Mouse (Mus musculus): ENCODE measurements around the gene Hamp2.
A peak's percentile ranks its signal among the peaks of the same experiment; 100 is the strongest.
"Not testable (repeated sequence)": the region's sequence is repeated elsewhere in the genome, so short reads cannot be mapped to it uniquely, and the experiment has no call there.

Gene Hamp2

GRCm38 (mm10) chr7:30924581-30924980, at the start of gene Hamp2:
Gene Hamp2, minus strand, starts transcription at chr7:30924681.
- not testable (repeated sequence) for DNase-seq (ENCODE audit: low read depth, low spot score)

GRCm38 (mm10) chr7:30973501-30974289, 49.2 kb upstream of the Hamp2 start, which contains the start of gene Fam187b:
Gene Fam187b, plus strand, starts transcription at chr7:30973790.
- DNase-seq (ENCODE audit: low read depth, low spot score) = peak; percentile 79

DNA sequence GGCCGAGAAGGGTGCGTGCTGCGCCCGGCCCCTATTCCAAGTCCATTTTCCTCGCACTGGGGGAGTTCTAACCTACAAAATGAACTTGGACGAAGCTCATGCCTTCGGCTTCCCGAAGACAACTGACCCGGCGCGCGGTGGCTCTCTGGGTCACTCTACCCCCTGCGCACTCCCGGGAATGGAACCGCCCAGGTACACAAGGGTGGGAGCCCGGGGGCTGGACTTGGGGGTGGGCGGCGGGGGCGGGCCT, 48.7 kb upstream of the Hamp2 start, which contains the start of gene Lsr:
TSS of gene Lsr (minus strand) at position 214 of the 250 bp plus-strand sequence.
- DNase-seq (ENCODE audit: low read depth, low spot score) = no peak

- no peak for DNase-seq (ENCODE audit: low read depth, low spot score)
These were observed 48.2 kb upstream of the Hamp2 start for GRCm38 (mm10) chr7:30972426-30973250.

GRCm38 (mm10) chr7:30971901-30972300, 47.4 kb upstream of the Hamp2 start:
- DNase-seq (ENCODE audit: low read depth, low spot score) = no peak

GRCm38 (mm10) chr7:30969174-30969573, 44.7 kb upstream of the Hamp2 start:
- DNase-seq (ENCODE audit: low read depth, low spot score) = no peak

GRCm38 (mm10) chr7:30968611-30969010, 44.1 kb upstream of the Hamp2 start:
- DNase-seq (ENCODE audit: low read depth, low spot score) = no peak

DNA sequence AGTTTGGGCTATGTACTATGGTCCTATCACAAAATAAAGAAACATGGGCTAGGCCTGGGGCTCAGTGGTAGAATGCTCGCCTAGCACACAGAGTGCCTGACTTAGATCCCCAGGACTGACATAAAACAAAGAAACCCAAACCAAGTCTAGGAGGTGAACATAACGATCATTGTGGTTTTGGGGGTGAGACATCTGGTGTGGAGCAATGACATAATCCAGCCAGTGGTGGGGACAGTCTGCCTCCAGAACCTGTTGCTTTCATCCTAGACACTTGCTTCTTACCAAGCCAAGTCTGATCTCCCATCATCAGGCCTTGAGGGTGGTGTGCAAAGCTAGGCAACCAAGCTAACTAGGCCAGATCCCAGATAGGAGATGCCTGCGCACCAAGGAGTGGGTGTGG, 42.2 kb upstream of the Hamp2 start:
- DNase-seq (ENCODE audit: low read depth, low spot score) = no peak

DNA sequence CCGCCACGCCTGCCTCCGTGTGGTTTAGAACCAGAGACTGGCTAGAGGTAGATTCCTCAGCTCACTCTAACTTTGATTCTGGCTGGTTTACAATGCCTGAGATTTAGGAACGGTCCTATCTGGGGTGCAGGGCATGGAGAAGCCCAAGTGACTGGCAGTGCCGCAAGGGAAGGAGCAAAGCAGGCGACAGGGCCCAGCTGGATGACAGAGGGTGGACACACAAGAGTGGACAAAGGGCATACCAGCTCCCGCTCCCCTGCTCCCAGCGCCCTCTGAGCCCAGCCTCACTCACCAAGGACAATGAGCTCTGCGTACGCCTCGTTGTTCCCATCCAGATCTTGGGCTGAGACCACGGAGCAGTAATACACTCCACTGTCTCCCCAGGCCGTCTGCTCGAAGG, 41.2 kb upstream of the Hamp2 start:
- no peak for DNase-seq (ENCODE audit: low read depth, low spot score)

DNA sequence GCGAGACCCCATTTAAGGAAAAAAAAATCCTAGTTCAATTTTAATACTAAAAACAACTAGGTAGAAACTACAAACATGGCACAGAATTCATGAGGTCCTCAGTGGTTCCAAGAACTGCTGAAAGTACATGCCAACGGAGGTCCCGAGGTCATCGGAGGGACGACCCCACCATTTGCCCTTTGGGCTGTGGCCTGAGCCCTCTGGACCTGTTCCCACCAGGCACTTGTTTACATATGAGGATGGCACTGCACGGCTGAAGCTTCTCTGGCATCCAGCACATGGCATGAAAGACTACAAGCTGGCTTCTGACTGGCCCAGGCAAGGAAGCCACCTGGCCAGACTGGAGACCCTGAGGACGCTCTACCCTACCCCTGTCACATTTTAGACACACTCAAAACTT, 39.9 kb upstream of the Hamp2 start:
- DNase-seq (ENCODE audit: low read depth, low spot score) = no peak

- DNase-seq (ENCODE audit: low read depth, low spot score) = no peak
These were observed 38.4 kb upstream of the Hamp2 start for GRCm38 (mm10) chr7:30962862-30963261.

- DNase-seq (ENCODE audit: low read depth, low spot score) = no peak
These were observed 35.4 kb upstream of the Hamp2 start for GRCm38 (mm10) chr7:30959786-30960349.

DNA sequence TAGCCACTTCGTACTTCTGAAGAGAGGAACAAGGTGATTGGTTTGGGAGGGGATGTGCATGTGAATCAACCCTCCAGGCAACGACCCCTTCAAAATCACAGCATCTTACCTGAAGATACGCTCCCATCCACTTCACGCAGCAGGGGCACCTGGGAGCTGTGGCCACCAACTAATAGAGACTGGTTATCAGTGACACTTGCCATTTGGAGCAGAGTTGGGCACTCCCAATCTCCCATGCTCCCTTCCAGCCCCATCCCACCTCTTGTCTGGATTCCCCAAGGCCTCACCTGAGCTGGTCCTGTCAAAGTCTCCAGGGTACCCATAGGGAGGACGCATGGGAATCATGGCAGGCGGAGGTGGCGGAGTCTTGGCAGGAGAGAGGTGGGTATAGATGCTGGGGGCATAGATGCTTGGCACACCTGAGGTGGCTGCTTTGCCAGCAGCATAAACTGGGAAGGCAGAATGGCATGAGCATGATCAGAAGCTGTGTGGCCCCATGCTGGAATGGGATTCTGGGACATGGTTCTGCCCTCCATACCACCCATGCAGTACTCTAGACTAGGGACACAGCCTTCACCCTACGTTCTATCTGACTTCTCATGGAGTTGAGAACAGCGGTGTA, 34.5 kb upstream of the Hamp2 start:
- DNase-seq (ENCODE audit: low read depth, low spot score) = no peak

- no peak for DNase-seq (ENCODE audit: low read depth, low spot score)
These were observed 33.8 kb upstream of the Hamp2 start for GRCm38 (mm10) chr7:30958109-30958865.

GRCm38 (mm10) chr7:30957367-30957783, 32.9 kb upstream of the Hamp2 start:
- DNase-seq (ENCODE audit: low read depth, low spot score) = peak; percentile 74

DNA sequence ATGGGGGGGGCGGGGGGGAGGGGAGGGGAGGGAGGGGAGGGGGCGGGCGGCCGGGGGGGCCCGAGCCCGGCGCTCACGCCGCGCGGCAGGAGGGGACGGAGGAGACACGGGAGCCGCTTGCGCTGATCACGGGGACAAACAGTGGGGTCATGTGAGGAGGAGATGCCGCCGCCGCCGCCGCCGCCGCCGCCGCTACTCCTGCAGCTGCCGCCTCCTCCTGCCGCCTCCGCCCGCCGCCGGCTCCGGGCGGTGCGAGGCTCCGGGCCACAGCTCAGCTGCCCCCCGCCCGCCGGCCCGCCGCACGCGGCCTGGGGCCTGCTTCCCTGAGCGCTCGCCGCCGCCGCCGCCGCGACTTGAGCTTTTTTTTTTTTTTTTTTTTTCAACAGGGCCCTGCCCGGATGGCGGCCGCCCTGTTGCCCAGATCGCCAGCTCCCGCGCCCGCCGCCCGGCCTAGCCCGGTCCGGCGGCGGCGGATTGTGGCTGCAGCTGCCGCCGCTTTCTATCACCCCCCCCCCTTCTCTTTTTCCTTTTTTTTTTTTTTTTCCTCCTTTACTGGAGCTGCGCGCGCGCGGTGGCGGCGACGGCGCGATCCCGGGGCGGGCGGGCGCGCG, 32.4 kb upstream of the Hamp2 start, which contains the start of gene Usf2:
TSS of gene Usf2 (minus strand) at position 48 of the 611 bp plus-strand sequence.
- DNase-seq (ENCODE audit: low read depth, low spot score) = peak; percentile 62

DNA sequence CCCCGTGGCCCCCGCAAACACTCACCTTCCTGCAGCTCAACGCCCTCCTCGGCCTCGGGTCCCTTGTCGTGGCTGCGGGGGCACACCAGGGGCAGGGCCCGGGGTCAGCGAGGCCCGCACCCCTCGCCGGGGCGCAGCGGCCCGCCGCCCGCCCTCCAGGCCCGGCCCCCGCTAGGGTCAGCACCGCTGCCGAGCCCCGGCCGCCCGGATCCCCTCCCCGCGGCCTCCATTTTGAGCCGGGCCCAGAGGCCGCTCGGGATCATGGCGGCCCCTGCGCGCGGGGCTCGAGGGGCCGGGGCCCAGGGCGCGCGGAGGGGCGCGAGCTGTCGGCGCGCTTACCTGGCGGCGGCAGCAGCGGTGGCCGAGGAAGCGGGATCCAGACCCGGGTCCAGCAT, 31.9 kb upstream of the Hamp2 start:
- DNase-seq (ENCODE audit: low read depth, low spot score) = no peak

DNA sequence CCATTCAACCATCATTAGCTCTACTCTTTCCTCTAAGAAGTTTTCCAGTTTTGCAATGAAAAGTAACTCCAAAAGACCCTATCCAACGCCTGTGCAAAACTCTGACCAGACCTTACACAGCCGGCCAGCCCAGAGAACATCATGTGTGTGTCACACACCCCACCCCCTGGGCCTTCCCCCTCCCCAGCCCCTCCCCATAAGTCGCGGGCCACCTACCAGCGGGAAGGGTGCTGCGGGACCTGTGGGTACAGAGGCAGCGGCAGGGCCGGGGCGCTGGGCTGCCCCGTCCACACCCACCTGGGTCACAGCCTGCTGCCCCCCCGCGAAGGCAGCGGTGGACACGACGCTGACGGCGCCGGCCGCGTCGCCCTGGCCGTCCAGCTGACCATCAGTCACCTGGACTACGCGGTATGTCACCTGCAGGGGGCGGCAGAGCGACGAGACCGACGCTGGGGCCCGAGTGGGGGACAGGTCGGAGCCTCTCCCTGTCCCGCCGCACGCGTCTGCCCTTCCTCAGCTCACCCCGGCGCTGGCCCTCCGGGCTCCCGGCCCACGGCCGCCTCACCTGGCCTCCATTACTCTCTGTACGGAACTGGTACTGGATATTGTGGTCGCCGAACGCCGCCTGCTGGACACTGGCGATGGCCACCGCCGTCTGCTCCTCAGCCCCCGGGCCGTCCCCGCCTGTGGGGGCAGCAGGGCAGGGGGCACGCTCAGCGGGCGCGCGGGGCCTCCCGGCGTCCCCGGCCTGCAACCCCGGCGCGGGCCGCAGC, 31.3 kb upstream of the Hamp2 start:
- DNase-seq (ENCODE audit: low read depth, low spot score) = peak; percentile 79

DNA sequence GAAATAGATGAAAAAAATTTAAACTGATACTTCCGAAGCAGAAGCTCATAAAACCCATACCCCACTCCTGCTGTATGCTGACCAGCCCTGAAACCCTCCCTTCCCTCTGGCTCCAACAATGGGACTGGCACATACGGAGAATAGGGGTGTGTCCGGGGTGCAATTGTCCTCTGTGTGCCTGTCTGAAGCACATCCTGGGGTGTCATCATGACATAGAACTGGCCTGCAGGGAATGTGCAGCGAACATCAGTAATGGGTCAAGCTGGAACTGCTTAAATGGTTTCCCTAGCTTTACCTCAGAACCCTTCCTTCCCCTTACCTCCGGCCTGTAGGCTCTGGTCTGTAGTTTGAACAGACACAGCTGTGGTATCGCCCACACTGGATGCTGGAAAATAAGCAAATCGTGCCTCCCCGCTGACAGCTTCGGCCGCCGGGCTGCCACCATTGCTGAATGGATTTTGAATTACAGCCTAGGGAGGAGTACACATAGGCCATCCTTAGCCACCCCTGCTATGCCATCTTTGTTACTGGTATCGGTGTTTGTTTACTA, 30.6 kb upstream of the Hamp2 start:
- no peak for DNase-seq (ENCODE audit: low read depth, low spot score)

GRCm38 (mm10) chr7:30954036-30954435, 29.6 kb upstream of the Hamp2 start:
- DNase-seq (ENCODE audit: low read depth, low spot score) = peak; percentile 9
